Mouse (Mus musculus) brain, embryonic 14.5 days (tissue): ENCODE measurements around the gene St3gal5. TPM values are rescaled to one million over a fixed set of nuclear protein-coding genes. Genes with fewer than 3 reads are reported as not detected.

Experiments used
- DNase-seq: peaks from one replicate; pipeline ENCODE4 v3.0.0-alpha.2; 2011; ENCODE audit warnings: low read depth
- CTCF ChIP-seq: fragments of 200-500 bp; IDR thresholded peaks from 2 replicates; pipeline ENCODE4 v1.5.1; 2012; ENCODE audit warnings: inconsistent platforms, mild to moderate bottlenecking, moderate library complexity, borderline replicate concordance; ENCODE audit not compliant: insufficient read depth, insufficient read length; ENCODE audit errors: extremely low read depth
- POLR2A ChIP-seq: fragments of 200-500 bp; IDR thresholded peaks from 2 replicates; pipeline ENCODE4 v1.6.1; 2012; ENCODE audit warnings: mild to moderate bottlenecking, inconsistent platforms, borderline replicate concordance; ENCODE audit not compliant: poor library complexity, insufficient read depth, insufficient read length, severe bottlenecking; ENCODE audit errors: extremely low read depth
- polyA plus RNA-seq: library from polyadenylated mRNA; depleted of rRNA; stranded (reverse); fragments of >200 nt; gene quantifications from 2 replicates; pipeline ENCODE4 v1.2.3, GENCODE M21; 2012; rRNA removed

St3gal5 gene
- polyA plus RNA-seq, 1 experiment: 38.1 TPM

GRCm38 (mm10) chr6:72189061-72189863, 91.9 kb downstream of the St3gal5 start:
- peak; percentile 53 for DNase-seq
- TF ChIP-seq CTCF: no peak
- TF ChIP-seq POLR2A: no peak

GRCm38 (mm10) chr6:72190120-72190519, 92.7 kb downstream of the St3gal5 start:
- DNase-seq: no peak
- no peak for TF ChIP-seq POLR2A
- TF ChIP-seq CTCF: no peak

GRCm38 (mm10) chr6:72190577-72190976, 93.2 kb downstream of the St3gal5 start:
- TF ChIP-seq POLR2A: no peak
- TF ChIP-seq CTCF: no peak
- no peak for DNase-seq

- no peak for DNase-seq
- TF ChIP-seq POLR2A (no peak), CTCF (no peak)
Measured at GRCm38 (mm10) chr6:72196660-72197059, 99.3 kb downstream of the St3gal5 start.

- no peak for DNase-seq
- no peak for TF ChIP-seq POLR2A
- TF ChIP-seq CTCF: no peak
Measured at GRCm38 (mm10) chr6:72197515-72197914, 100.1 kb downstream of the St3gal5 start.

- TF ChIP-seq POLR2A (no peak), CTCF (no peak)
- DNase-seq: no peak
Measured at GRCm38 (mm10) chr6:72200595-72201256, 103.3 kb downstream of the St3gal5 start.

- TF ChIP-seq CTCF (no peak), POLR2A (no peak)
- DNase-seq: no peak
Measured at GRCm38 (mm10) chr6:72202732-72203131, 105.3 kb downstream of the St3gal5 start.

- DNase-seq: no peak
- no peak for TF ChIP-seq CTCF
- no peak for TF ChIP-seq POLR2A
Measured at GRCm38 (mm10) chr6:72203279-72203678, 105.9 kb downstream of the St3gal5 start.

Other genes starting within 250 kb of the St3gal5 start
- gene Ptcd3, start 188.8 kb upstream of the St3gal5 start, polyA plus RNA-seq: 48.0 and 57.4 TPM in 2 replicates
- gene Polr1a, start 188.5 kb upstream of the St3gal5 start, polyA plus RNA-seq: 15.0 and 20.4 TPM in 2 replicates
- gene Atoh8, start 138.0 kb downstream of the St3gal5 start, polyA plus RNA-seq: 2.7 and 3.7 TPM in 2 replicates
- 0.13 and 0.16 TPM in 2 replicates for gene Sftpb, start 207.0 kb downstream of the St3gal5 start, polyA plus RNA-seq
- gene Usp39, start 247.6 kb downstream of the St3gal5 start, polyA plus RNA-seq: 47.3 and 49.3 TPM in 2 replicates
- gene 0610030E20Rik, start 249.7 kb downstream of the St3gal5 start, polyA plus RNA-seq: 20.8 and 26.5 TPM in 2 replicates